Mouse (Mus musculus): ENCODE measurements around the gene Rhox3a. TPM values are rescaled to one million over a fixed set of nuclear protein-coding genes. Genes with fewer than 3 reads are reported as not detected.
"Not testable (repeated sequence)": the region's sequence is repeated elsewhere in the genome, so short reads cannot be mapped to it uniquely, and the experiment has no call there.

Gene Rhox3a
- not detected for total RNA-seq (2022)

- not testable (repeated sequence) for DNase-seq (ENCODE audit: low spot score in 2 of 2)
Observed at GRCm38 (mm10) chrX:37249619-37250018, at the start of gene Rhox3a. TSS of gene Rhox3a (plus strand) at chrX:37249919.

- no peak for DNase-seq (ENCODE audit: low spot score in 2 of 2)
Observed at GRCm38 (mm10) chrX:37210941-37211340, 38.8 kb upstream of the Rhox3a start, which contains the start of gene Gm9. TSS of gene Gm9 (minus strand) at chrX:37211041.

- not testable (repeated sequence) for DNase-seq (ENCODE audit: low spot score in 2 of 2)
Observed at GRCm38 (mm10) chrX:37222158-37222557, 27.6 kb upstream of the Rhox3a start, which contains the start of gene Rhox1. TSS of gene Rhox1 (minus strand) at chrX:37222258.

GRCm38 (mm10) chrX:37244676-37245075 lies 5.0 kb upstream of the Rhox3a start, which contains the start of gene Rhox2a:
TSS of gene Rhox2a (plus strand) at chrX:37244976.
- DNase-seq (ENCODE audit: low spot score in 2 of 2) = not testable (repeated sequence)

GRCm38 (mm10) chrX:37265038-37265437 lies 15.3 kb downstream of the Rhox3a start, which contains the start of gene Rhox4a:
TSS of gene Rhox4a (plus strand) at chrX:37265338.
- DNase-seq (ENCODE audit: low spot score in 2 of 2) = not testable (repeated sequence)

Other genes starting within 250 kb of the Rhox3a start
- not detected for gene Sowahd, start 201.1 kb upstream of the Rhox3a start, total RNA-seq (2022)
- 100 to 1,000 TPM; 184 to 339 (median 269) TPM for gene Rpl39, start 164.5 kb upstream of the Rhox3a start, total RNA-seq (2022)
- 10 to 100 TPM; 17.3 to 23.3 (median 21.3) TPM for gene Upf3b, start 139.6 kb upstream of the Rhox3a start, total RNA-seq (2022)
- gene Nkap, start 123.1 kb upstream of the Rhox3a start, total RNA-seq (2022) = 10 to 100 TPM; 12.9 to 19.4 (median 14.3) TPM
- gene Akap14, start 81.1 kb upstream of the Rhox3a start, total RNA-seq (2022) = under 1 TPM in 2 of 4 experiments, not detected in 2; 0.23 to 0.34 TPM
- gene Ndufa1, start 58.8 kb upstream of the Rhox3a start, total RNA-seq (2022) = 100 to 1,000 TPM; 161 to 234 (median 206) TPM
- 10 to 100 TPM in 1 of 4 experiments, 1 to 10 TPM in 3; 7.1 to 10.1 (median 7.9) TPM for gene Rnf113a1, start 58.7 kb upstream of the Rhox3a start, total RNA-seq (2022)
- not detected for gene Gm9, start 38.9 kb upstream of the Rhox3a start, total RNA-seq (2022)
- not detected for gene Rhox1, start 27.7 kb upstream of the Rhox3a start, total RNA-seq (2022)
- gene Rhox2a, start 4.9 kb upstream of the Rhox3a start, total RNA-seq (2022) = not detected
- gene Rhox4a, start 15.4 kb downstream of the Rhox3a start, total RNA-seq (2022) = not detected
- gene Rhox3a2, start 130.1 kb downstream of the Rhox3a start, total RNA-seq (2022) = not detected
- not detected for gene Rhox4a2, start 140.9 kb downstream of the Rhox3a start, total RNA-seq (2022)
- gene Rhox2b, start 162.1 kb downstream of the Rhox3a start, total RNA-seq (2022) = not detected
- gene Rhox4b, start 182.6 kb downstream of the Rhox3a start, total RNA-seq (2022) = not detected
- not detected for gene Rhox2c, start 203.8 kb downstream of the Rhox3a start, total RNA-seq (2022)
- gene Rhox3c, start 208.7 kb downstream of the Rhox3a start, total RNA-seq (2022) = not detected
- not detected for gene Rhox4c, start 230.4 kb downstream of the Rhox3a start, total RNA-seq (2022)
- not detected for gene Rhox2d, start 243.5 kb downstream of the Rhox3a start, total RNA-seq (2022)

Measured in layer of hippocampus, adult 8-10 months (tissue).